Mouse (Mus musculus) ES-Bruce4 (cell line): Measurements from ENCODE around the gene Rbfox3.

Experiments used
- CTCF ChIP-seq: IDR thresholded peaks from one replicate; pipeline ENCODE4 v1.8.1; 2011; ENCODE audit warnings: low read depth, low read length
- EP300 ChIP-seq: IDR thresholded peaks from 2 replicates; pipeline ENCODE4 v1.6.1; 2011; ENCODE audit warnings: low read depth, low read length; ENCODE audit not compliant: insufficient read depth
- POLR2A ChIP-seq: IDR thresholded peaks from one replicate; pipeline ENCODE4 v1.8.1; 2011; ENCODE audit warnings: low read length; ENCODE audit not compliant: insufficient read depth

DNA sequence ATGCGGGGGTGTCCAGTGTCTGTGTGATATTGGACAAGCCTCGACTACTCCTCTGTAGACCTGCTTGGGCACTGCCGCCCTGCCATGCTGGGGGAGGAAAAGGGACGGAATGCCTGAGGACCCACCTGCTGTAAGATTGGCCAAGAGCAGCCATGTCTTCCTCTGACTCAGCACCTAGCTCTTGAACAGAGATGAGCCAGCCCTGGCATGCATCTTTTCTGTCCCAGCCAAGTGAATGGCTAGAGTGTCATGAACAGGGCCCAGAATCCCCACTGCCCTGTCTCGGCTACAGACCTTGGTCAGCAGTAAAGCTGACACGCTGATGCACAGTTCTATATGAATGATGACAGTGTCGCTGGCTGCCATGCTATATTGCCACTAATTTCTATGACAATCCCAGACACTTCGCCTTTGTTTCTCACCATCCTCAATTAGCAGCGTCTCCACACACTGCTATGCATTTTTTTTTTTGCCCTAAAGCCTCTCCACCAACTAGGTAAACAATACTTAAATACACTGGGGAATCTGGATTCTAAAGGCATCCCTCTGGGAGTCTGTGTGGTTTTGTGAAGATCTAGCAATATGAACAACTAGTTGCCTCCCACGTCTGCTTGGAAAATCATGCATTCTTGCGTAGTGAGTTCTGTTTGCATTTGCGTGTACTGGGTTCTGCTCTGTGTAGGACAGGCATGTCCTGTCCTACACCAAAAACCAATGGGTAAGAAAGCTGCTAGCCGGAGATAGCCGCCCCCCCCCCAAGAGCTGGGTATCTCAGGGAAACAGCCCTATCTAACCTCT lies 257.7 kb downstream of the Rbfox3 start:
- no peak for TF ChIP-seq EP300
- TF ChIP-seq CTCF, result no peak
- no peak for TF ChIP-seq POLR2A
